Mouse (Mus musculus): ENCODE measurements around the gene Tmem108. TPM values are rescaled to one million over a fixed set of nuclear protein-coding genes. Genes with fewer than 3 reads are reported as not detected.

The Tmem108 gene
- polyA plus RNA-seq, 1 experiment: 6.1 TPM

DNA sequence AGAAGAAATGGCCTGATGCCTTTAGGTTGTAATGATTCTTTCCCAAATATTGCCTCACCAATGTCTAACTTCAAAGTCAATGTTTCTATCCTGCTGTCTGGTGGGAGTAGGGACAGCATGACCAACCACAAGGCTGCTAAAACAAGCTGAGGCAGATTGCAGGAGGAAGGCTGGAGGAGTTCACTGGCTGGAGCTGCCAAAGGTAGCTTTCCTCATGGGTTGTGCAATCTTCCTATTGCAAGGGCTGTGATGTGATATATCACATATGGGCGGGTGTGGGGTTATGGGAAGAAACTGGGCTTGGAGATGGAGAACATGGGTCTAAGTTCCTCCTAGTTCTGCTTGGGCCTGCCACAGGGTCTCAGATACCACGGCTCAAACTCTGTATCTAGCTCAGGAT, 163.8 kb downstream of the Tmem108 start:
- no peaks in the 10 kb centered on the region for H3K36me3 ChIP-seq (ENCODE audit: control insufficient read depth, insufficient read depth, low read length)
- 82% methylated on average over 2 of the region's 2 CpGs for WGBS
- no peak for DNase-seq
- H3K4me3 ChIP-seq (ENCODE audit: control insufficient read depth, insufficient read depth, low read length): no peak overlapping the region
- no peaks in the 10 kb centered on the region for H3K4me1 ChIP-seq (replicated peaks; ENCODE audit: control insufficient read depth, insufficient read depth, low read length)
- no peak for TF ChIP-seq CTCF (IDR thresholded peaks at IDR 0.05; ENCODE audit: borderline replicate concordance, control insufficient read depth, extremely low read depth, insufficient read depth, low read length, poor library complexity)
- no peak overlapping the region for H3K27ac ChIP-seq (ENCODE audit: control insufficient read depth, insufficient read depth, low read length)
- H3K27me3 ChIP-seq (ENCODE audit: control insufficient read depth, insufficient read depth, low read length): no peaks in the 10 kb centered on the region

DNA sequence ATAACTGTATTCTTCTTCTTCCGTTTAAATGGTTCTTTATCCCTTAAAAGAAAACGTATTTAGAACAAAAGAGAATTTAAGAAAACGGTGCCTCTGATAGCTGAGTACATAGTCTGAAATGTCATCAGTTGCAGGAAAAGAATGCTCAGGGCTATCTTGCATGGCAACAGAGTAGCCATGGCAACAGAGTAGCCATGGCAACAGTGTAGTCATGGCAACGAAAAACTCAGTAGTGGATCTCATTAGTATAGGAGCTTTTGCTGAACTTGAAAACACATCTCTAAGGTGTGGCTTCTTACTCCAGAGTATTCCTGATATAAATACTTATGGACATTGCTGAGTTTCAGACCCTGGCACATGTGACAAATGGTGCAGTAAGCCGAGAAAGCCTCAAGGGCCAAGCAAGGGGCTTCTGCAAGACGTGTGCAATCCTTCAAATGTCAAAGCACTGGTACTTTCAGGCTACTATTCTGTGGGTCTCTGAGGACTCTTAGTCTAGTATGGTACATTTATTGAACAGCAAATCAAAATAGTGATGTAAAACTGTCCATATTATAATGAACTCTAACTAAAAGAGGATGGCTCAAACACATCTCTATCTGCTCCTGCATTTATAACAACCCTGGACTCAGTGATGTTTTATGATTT, 166.3 kb downstream of the Tmem108 start:
- H3K4me1 ChIP-seq (replicated peaks; ENCODE audit: control insufficient read depth, insufficient read depth, low read length): no peaks in the 10 kb centered on the region
- WGBS: 83% methylated on average over 6 of the region's 6 CpGs
- no peak overlapping the region for H3K27ac ChIP-seq (ENCODE audit: control insufficient read depth, insufficient read depth, low read length)
- no peak overlapping the region for H3K4me3 ChIP-seq (ENCODE audit: control insufficient read depth, insufficient read depth, low read length)
- TF ChIP-seq CTCF (IDR thresholded peaks at IDR 0.05; ENCODE audit: borderline replicate concordance, control insufficient read depth, extremely low read depth, insufficient read depth, low read length, poor library complexity) (no peak), POLR2A (IDR thresholded peaks at IDR 0.05; ENCODE audit: control insufficient read depth, extremely low read depth, insufficient read depth, low read length, poor library complexity) (no peak)
- DNase-seq: no peak
- H3K36me3 ChIP-seq (ENCODE audit: control insufficient read depth, insufficient read depth, low read length): no peaks in the 10 kb centered on the region
- H3K27me3 ChIP-seq (ENCODE audit: control insufficient read depth, insufficient read depth, low read length): no peaks in the 10 kb centered on the region

DNA sequence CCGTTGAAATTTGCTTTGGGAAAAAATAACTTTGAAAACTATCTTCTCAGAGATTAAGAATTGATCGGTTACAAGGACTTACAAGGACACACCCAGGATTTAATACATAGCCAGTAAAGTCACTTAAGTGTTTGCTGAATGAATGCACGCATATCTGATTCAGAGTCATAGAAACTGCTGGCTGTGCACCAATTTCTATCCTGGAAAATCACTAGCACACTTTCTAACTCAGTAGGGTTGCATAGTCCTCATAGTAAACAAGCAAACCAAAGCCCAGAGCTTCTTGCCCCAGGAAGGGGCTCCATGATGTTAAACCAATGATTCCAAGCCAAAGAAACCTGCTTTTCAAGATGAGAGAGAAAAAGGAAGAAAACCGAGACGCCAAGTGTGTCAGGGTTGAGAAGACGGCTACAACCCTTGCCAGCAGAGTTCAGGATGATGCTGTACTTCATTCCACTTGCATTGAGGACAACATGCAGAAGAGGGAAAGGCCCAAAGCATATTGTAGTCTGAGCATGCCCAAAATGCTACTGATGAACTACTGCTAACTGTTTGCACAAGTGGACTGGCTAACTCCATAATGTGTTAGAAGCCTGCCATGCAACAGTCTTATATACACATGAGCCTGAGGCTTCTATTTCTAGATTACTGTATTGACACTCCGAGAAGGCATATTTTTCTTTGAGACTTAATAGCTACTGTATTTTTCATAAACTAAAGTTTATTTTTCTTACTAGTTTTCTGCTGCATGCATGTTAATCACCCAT, 167.0 kb downstream of the Tmem108 start:
- H3K27me3 ChIP-seq (ENCODE audit: control insufficient read depth, insufficient read depth, low read length): no peaks in the 10 kb centered on the region
- no peak for TF ChIP-seq CTCF (IDR thresholded peaks at IDR 0.05; ENCODE audit: borderline replicate concordance, control insufficient read depth, extremely low read depth, insufficient read depth, low read length, poor library complexity)
- TF ChIP-seq POLR2A (IDR thresholded peaks at IDR 0.05; ENCODE audit: control insufficient read depth, extremely low read depth, insufficient read depth, low read length, poor library complexity): no peak
- H3K4me3 ChIP-seq (ENCODE audit: control insufficient read depth, insufficient read depth, low read length): no peak overlapping the region
- DNase-seq: no peak
- no peaks in the 10 kb centered on the region for H3K4me1 ChIP-seq (replicated peaks; ENCODE audit: control insufficient read depth, insufficient read depth, low read length)
- WGBS: 94% methylated on average over 7 of the region's 7 CpGs
- H3K27ac ChIP-seq (ENCODE audit: control insufficient read depth, insufficient read depth, low read length): no peak overlapping the region
- H3K36me3 ChIP-seq (ENCODE audit: control insufficient read depth, insufficient read depth, low read length): no peaks in the 10 kb centered on the region

DNA sequence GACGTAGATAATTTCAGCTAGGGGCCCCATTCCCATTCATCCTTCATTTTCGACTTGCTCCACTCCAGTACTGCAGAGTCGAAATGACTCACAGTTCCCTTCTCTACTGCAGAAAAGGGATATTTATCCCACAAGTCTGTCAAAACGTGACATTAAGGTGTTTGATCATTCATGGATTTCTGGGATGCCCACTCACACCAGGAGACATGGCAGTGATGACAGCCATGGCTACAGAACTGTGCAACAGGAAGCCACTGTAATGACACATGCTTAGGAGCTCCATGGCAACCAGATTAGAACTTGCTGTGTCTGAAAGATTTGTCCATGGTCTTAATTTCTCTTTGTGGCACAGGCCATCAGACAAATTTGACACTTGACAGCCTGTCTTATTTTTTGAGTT, 168.6 kb downstream of the Tmem108 start:
- no peaks in the 10 kb centered on the region for H3K4me1 ChIP-seq (replicated peaks; ENCODE audit: control insufficient read depth, insufficient read depth, low read length)
- H3K36me3 ChIP-seq (ENCODE audit: control insufficient read depth, insufficient read depth, low read length): no peaks in the 10 kb centered on the region
- H3K4me3 ChIP-seq (ENCODE audit: control insufficient read depth, insufficient read depth, low read length): no peak overlapping the region
- WGBS: 87% methylated on average over 4 of the region's 4 CpGs
- TF ChIP-seq POLR2A (IDR thresholded peaks at IDR 0.05; ENCODE audit: control insufficient read depth, extremely low read depth, insufficient read depth, low read length, poor library complexity): no peak
- no peak for TF ChIP-seq CTCF (IDR thresholded peaks at IDR 0.05; ENCODE audit: borderline replicate concordance, control insufficient read depth, extremely low read depth, insufficient read depth, low read length, poor library complexity)
- H3K27ac ChIP-seq (ENCODE audit: control insufficient read depth, insufficient read depth, low read length): no peak overlapping the region
- DNase-seq: no peak
- H3K27me3 ChIP-seq (ENCODE audit: control insufficient read depth, insufficient read depth, low read length): no peaks in the 10 kb centered on the region

DNA sequence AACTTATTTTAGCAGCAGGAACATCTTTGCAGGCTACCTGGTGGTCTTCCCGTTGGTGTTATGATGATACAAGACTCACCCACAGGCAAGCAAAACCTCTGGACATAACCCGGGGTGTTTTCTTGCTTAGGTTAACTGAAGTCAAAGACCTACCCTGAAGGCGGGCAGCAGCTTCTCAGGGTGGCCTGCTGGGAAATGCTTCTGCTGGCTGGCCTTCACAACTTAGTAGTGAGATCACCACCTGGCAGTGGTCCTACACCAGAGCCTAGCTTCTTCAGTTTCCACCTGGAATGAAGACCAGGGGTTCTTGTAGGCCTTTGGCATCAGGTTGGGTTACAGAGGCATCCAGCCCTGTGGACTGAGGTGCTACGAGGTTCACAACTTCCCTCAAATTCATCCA, 169.7 kb downstream of the Tmem108 start:
- Histone ChIP-seq H3K27ac (ENCODE audit: control insufficient read depth, insufficient read depth, low read length) (no peak overlapping the region), H3K4me3 (ENCODE audit: control insufficient read depth, insufficient read depth, low read length) (no peak overlapping the region)
- 95% methylated on average over 4 of the region's 4 CpGs for WGBS

DNA sequence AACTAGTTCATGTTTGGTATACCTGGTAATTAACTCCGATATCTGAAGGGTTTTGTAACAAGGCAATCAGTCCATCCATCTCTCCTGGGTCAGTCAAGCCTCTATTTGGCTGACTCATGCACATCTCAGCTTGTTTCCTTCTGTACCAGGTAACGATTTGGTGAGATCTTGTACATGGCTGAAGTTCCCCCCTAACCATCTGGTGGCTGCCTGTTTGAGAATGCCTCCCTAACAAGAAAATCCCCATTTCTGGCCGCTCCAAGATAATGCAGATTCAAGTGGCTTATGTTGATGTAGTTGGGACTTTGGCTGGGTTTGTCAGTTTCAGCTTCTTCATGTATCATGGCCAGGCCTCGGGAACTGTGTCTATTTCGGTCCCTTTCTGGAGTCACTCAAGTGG, 170.8 kb downstream of the Tmem108 start:
- H3K4me1 ChIP-seq (replicated peaks; ENCODE audit: control insufficient read depth, insufficient read depth, low read length): no peaks in the 10 kb centered on the region
- no peak for DNase-seq
- no peak for TF ChIP-seq CTCF (IDR thresholded peaks at IDR 0.05; ENCODE audit: borderline replicate concordance, control insufficient read depth, extremely low read depth, insufficient read depth, low read length, poor library complexity)
- no peak for TF ChIP-seq POLR2A (IDR thresholded peaks at IDR 0.05; ENCODE audit: control insufficient read depth, extremely low read depth, insufficient read depth, low read length, poor library complexity)
- WGBS: 87% methylated on average over 5 of the region's 5 CpGs
- no peaks in the 10 kb centered on the region for H3K36me3 ChIP-seq (ENCODE audit: control insufficient read depth, insufficient read depth, low read length)
- no peaks in the 10 kb centered on the region for H3K27me3 ChIP-seq (ENCODE audit: control insufficient read depth, insufficient read depth, low read length)
- H3K4me3 ChIP-seq (ENCODE audit: control insufficient read depth, insufficient read depth, low read length): no peak overlapping the region
- no peak overlapping the region for H3K27ac ChIP-seq (ENCODE audit: control insufficient read depth, insufficient read depth, low read length)

More for the DNA sequence above, 169.7 kb downstream of the Tmem108 start:
- H3K27me3 ChIP-seq (ENCODE audit: control insufficient read depth, insufficient read depth, low read length): no peaks in the 10 kb centered on the region
- TF ChIP-seq POLR2A (IDR thresholded peaks at IDR 0.05; ENCODE audit: control insufficient read depth, extremely low read depth, insufficient read depth, low read length, poor library complexity) (no peak), CTCF (IDR thresholded peaks at IDR 0.05; ENCODE audit: borderline replicate concordance, control insufficient read depth, extremely low read depth, insufficient read depth, low read length, poor library complexity) (no peak)
- no peak for DNase-seq
- no peaks in the 10 kb centered on the region for H3K36me3 ChIP-seq (ENCODE audit: control insufficient read depth, insufficient read depth, low read length)
- no peaks in the 10 kb centered on the region for H3K4me1 ChIP-seq (replicated peaks; ENCODE audit: control insufficient read depth, insufficient read depth, low read length)

Measured in thymus, adult 2 months (tissue).